19 mouse cellular contexts compared by ENCODE assay signal in genomic region chr5:149551179-149551578, GRCm38 (mm10). TPM values are rescaled to one million over a fixed set of nuclear protein-coding genes. Genes with fewer than 3 reads are reported as not detected.
"Had no signal": no experiment of that assay in that cellular context is flagged by ENCODE, and none has a peak within 500 bp of the region (broad histone marks: within the 10 kb centered on the region; RNA-seq: fewer than 3 reads in every experiment).

No protein-coding gene starts in this region.

- H3K27ac ChIP-seq: layer of hippocampus, adult 2 months; limb, embryonic 10.5 days; liver, embryonic 15.5 days; macrophage; midbrain, embryonic 13.5 days; neural tube, embryonic 15.5 days had no signal

- DNase-seq: kidney, postnatal 10 days; kidney, postnatal 4 days; lung, embryonic 14.5 days; lung, postnatal 14 days; right cerebral cortex, adult 18-20 months; right cerebral cortex, postnatal 25 days; thymus, postnatal 4 days had no signal

- H3K4me3 ChIP-seq: layer of hippocampus, adult 2 months; limb, embryonic 10.5 days; liver, embryonic 15.5 days; midbrain, embryonic 13.5 days; myocyte; neural tube, embryonic 15.5 days had no signal

- ATAC-seq: midbrain, embryonic 13.5 days had no signal

- H3K9ac ChIP-seq: liver, embryonic 15.5 days; lung, embryonic 14.5 days; midbrain, embryonic 13.5 days; neural tube, embryonic 15.5 days had no signal

- H3K9me3 ChIP-seq: liver, embryonic 15.5 days; midbrain, embryonic 13.5 days; neural tube, embryonic 15.5 days had no signal

- H3K36me3 ChIP-seq: limb, embryonic 10.5 days; liver, embryonic 15.5 days; midbrain, embryonic 13.5 days; neural tube, embryonic 15.5 days had no signal

- H3K27me3 ChIP-seq: liver, embryonic 15.5 days; midbrain, embryonic 13.5 days; neural tube, embryonic 15.5 days had no signal

- H3K4me1 ChIP-seq: liver, embryonic 15.5 days; midbrain, embryonic 13.5 days; neural tube, embryonic 15.5 days had no signal

- H3K4me2 ChIP-seq: liver, embryonic 11.5 days; liver, embryonic 15.5 days; lung, embryonic 14.5 days; midbrain, embryonic 13.5 days; neural tube, embryonic 15.5 days had no signal

RNA-seq across cellular contexts. Expression of gene Wdr95, which starts 22.7 kb away (rescaled TPM):
- total RNA-seq: megakaryocyte-erythroid progenitor cell, adult 5-6 weeks had no signal
- polyA plus RNA-seq: kidney, embryonic 14.5 days; limb, embryonic 10.5 days; liver, embryonic 11.5 days; liver, embryonic 15.5 days; lung, embryonic 14.5 days; macrophage; neural tube, embryonic 11.5 days; small intestine, adult 2 months had no signal
